10 mouse cellular contexts compared by ENCODE assay signal in genomic region chr6:91688021-91688420, GRCm38 (mm10). TPM values are rescaled to one million over a fixed set of nuclear protein-coding genes. Genes with fewer than 3 reads are reported as not detected.
DNase-seq lines count a peak whose midpoint lies in the region; ATAC-seq and TF ChIP-seq lines count a peak whose summit lies in the region.
"Had no signal": no experiment of that assay in that cellular context is flagged by ENCODE, and none has a peak within 500 bp of the region (broad histone marks: within the 10 kb centered on the region; RNA-seq: fewer than 3 reads in every experiment).

No protein-coding gene starts in this region.

- ATAC-seq in heart, embryonic 14.5 days (ENCODE audit: insufficient number of reproducible peaks, insufficient read depth, low FRiP score, low read depth), result no peak
- ATAC-seq in midbrain, embryonic 14.5 days (ENCODE audit: low FRiP score, low TSS enrichment), result no peak
- ATAC-seq in midbrain, embryonic 11.5 days (ENCODE audit: low FRiP score), result no peak
- no peak for ATAC-seq in intestine, embryonic 16.5 days

- no peaks in the 10 kb centered on the region for H3K9me3 ChIP-seq in heart, embryonic 14.5 days (ENCODE audit: control insufficient read depth, low read length)
- no peaks in the 10 kb centered on the region for H3K9me3 ChIP-seq in midbrain, embryonic 14.5 days (ENCODE audit: control insufficient read depth, low read length)
- no peaks in the 10 kb centered on the region for H3K9me3 ChIP-seq in midbrain, embryonic 11.5 days (ENCODE audit: control insufficient read depth, low read length)
- H3K9me3 ChIP-seq in intestine, embryonic 16.5 days (ENCODE audit: control insufficient read depth, low read length), result no peaks in the 10 kb centered on the region
- H3K9me3 ChIP-seq: liver, embryonic 15.5 days had no signal

- TF ChIP-seq POLR2A in small intestine, adult 2 months (IDR thresholded peaks at IDR 0.05; ENCODE audit: low read depth, low read length), result no peak

- H3K4me2 ChIP-seq in heart, embryonic 14.5 days (ENCODE audit: low read length), result peak overlapping the region; percentile 34
- peak overlapping the region; percentile 5 for H3K4me2 ChIP-seq in midbrain, embryonic 14.5 days (ENCODE audit: low read length)
- no peak overlapping the region for H3K4me2 ChIP-seq in midbrain, embryonic 11.5 days
- H3K4me2 ChIP-seq in intestine, embryonic 16.5 days (ENCODE audit: low read depth, low read length), result peak overlapping the region; percentile 7; the same call in 1 of the 2 replicates
- H3K4me2 ChIP-seq: liver, embryonic 15.5 days had no signal

- peaks cover 38 to 48% of the 10 kb centered on the region in 2 experiments for H3K4me1 ChIP-seq in heart, embryonic 14.5 days (ENCODE audit: control insufficient read depth in 2 of 2, insufficient read depth in 2 of 2, low read length in 2 of 2)
- H3K4me1 ChIP-seq in midbrain, embryonic 14.5 days (ENCODE audit: control insufficient read depth, insufficient read depth, low read length), result peaks cover 28% of the 10 kb centered on the region
- peaks cover 18% of the 10 kb centered on the region for H3K4me1 ChIP-seq in midbrain, embryonic 11.5 days (ENCODE audit: control insufficient read depth, insufficient read depth, low read length)
- peaks cover 59% of the 10 kb centered on the region for H3K4me1 ChIP-seq in intestine, embryonic 16.5 days (ENCODE audit: control insufficient read depth, insufficient read depth, low read length)
- H3K4me1 ChIP-seq in small intestine, adult 2 months (ENCODE audit: control insufficient read depth, insufficient read depth, insufficient read length, low read length), result peaks cover 50% of the 10 kb centered on the region

- WGBS in heart, embryonic 14.5 days, result 59% methylated on average over 6 of the region's 6 CpGs
- 81% methylated on average over 6 of the region's 6 CpGs for WGBS in midbrain, embryonic 14.5 days
- WGBS in midbrain, embryonic 11.5 days, result 81% methylated on average over 6 of the region's 6 CpGs
- WGBS in intestine, embryonic 16.5 days, result 40% methylated on average over 6 of the region's 6 CpGs
- 25% methylated on average over 6 of the region's 6 CpGs for WGBS in small intestine, adult 2 months

- H3K36me3 ChIP-seq in heart, embryonic 14.5 days (ENCODE audit: control insufficient read depth, insufficient read depth, low read length), result peaks cover 15% of the 10 kb centered on the region
- 0 out of 2 replicates have a peak, but pooled peaks cover 10% of the 10 kb centered on the region for H3K36me3 ChIP-seq in midbrain, embryonic 14.5 days (ENCODE audit: control insufficient read depth, insufficient read depth, low read length)
- H3K36me3 ChIP-seq in midbrain, embryonic 11.5 days (ENCODE audit: control insufficient read depth, insufficient read depth, low read length), result no peaks in the 10 kb centered on the region
- no peaks in the 10 kb centered on the region for H3K36me3 ChIP-seq in intestine, embryonic 16.5 days (ENCODE audit: control insufficient read depth, insufficient read depth, low read length)
- peaks cover 13% of the 10 kb centered on the region for H3K36me3 ChIP-seq in small intestine, adult 2 months (ENCODE audit: control insufficient read depth, insufficient read depth, low read length)
- H3K36me3 ChIP-seq: liver, embryonic 15.5 days had no signal

- DNase-seq in heart, postnatal 4 days, result no peak
- no peak for DNase-seq in midbrain, embryonic 14.5 days
- DNase-seq in midbrain, embryonic 11.5 days (ENCODE audit: low spot score, missing footprints), result no peak
- no peak for DNase-seq in adrenal gland, postnatal 36 days
- DNase-seq in spleen, postnatal 4 days (ENCODE audit: low spot score in 2 of 2), result no peak
- DNase-seq: thymus, postnatal 36 days had no signal

- no peak overlapping the region for H3K4me3 ChIP-seq in heart, embryonic 14.5 days (ENCODE audit: control insufficient read depth in 1 of 2, insufficient read depth in 1 of 2, low read depth in 1 of 2, low read length in 2 of 2)
- H3K4me3 ChIP-seq in midbrain, embryonic 14.5 days (replicated peaks; ENCODE audit: low read depth, low read length), result no peak overlapping the region
- H3K4me3 ChIP-seq in midbrain, embryonic 11.5 days (ENCODE audit: low read depth, low read length), result no peak overlapping the region
- peak overlapping the region; percentile 4; the same call in 1 of the 2 replicates for H3K4me3 ChIP-seq in intestine, embryonic 16.5 days (ENCODE audit: low read length)
- H3K4me3 ChIP-seq in small intestine, adult 2 months (ENCODE audit: low read depth, low read length), result peak overlapping the region; percentile 9; the same call in 1 of the 2 replicates
- H3K4me3 ChIP-seq: liver, embryonic 15.5 days had no signal

- H3K9ac ChIP-seq in heart, embryonic 14.5 days (ENCODE audit: low read length), result no peak overlapping the region
- no peak overlapping the region for H3K9ac ChIP-seq in midbrain, embryonic 14.5 days (replicated peaks; ENCODE audit: low read length)
- no peak overlapping the region for H3K9ac ChIP-seq in midbrain, embryonic 11.5 days (ENCODE audit: low read length)
- peak overlapping the region; percentile 21 for H3K9ac ChIP-seq in intestine, embryonic 16.5 days (ENCODE audit: low read depth, low read length)
- H3K9ac ChIP-seq: liver, embryonic 15.5 days had no signal

- no peak overlapping the region for H3K27ac ChIP-seq in heart, embryonic 14.5 days (replicated peaks in 1 of 2; ENCODE audit: control insufficient read depth in 1 of 2, insufficient read depth in 1 of 2, low read depth in 2 of 2, low read length in 2 of 2)
- H3K27ac ChIP-seq in midbrain, embryonic 14.5 days (replicated peaks; ENCODE audit: low read depth, low read length), result no peak overlapping the region
- no peak overlapping the region for H3K27ac ChIP-seq in midbrain, embryonic 11.5 days (ENCODE audit: low read depth, low read length)
- 0 out of 2 replicates have a peak overlapping the region, but pooled peaks have one; percentile 0 for H3K27ac ChIP-seq in intestine, embryonic 16.5 days (ENCODE audit: low read length)
- no peak overlapping the region for H3K27ac ChIP-seq in small intestine, adult 2 months (ENCODE audit: insufficient read depth, low read depth, low read length)
- H3K27ac ChIP-seq: liver, embryonic 15.5 days had no signal

- TF ChIP-seq CTCF in small intestine, adult 2 months (IDR thresholded peaks at IDR 0.05; ENCODE audit: extremely low read depth, insufficient read length, insufficient replicate concordance, low read depth, low read length), result no peak

- H3K27me3 ChIP-seq in heart, embryonic 14.5 days (ENCODE audit: control insufficient read depth, insufficient read depth, low read length), result no peaks in the 10 kb centered on the region
- H3K27me3 ChIP-seq in midbrain, embryonic 14.5 days (ENCODE audit: control insufficient read depth, insufficient read depth, low read length), result no peaks in the 10 kb centered on the region
- no peaks in the 10 kb centered on the region for H3K27me3 ChIP-seq in midbrain, embryonic 11.5 days (ENCODE audit: control insufficient read depth, insufficient read depth, low read length)
- H3K27me3 ChIP-seq in intestine, embryonic 16.5 days (replicated peaks; ENCODE audit: control insufficient read depth, insufficient read depth, low read length), result no peaks in the 10 kb centered on the region
- no peaks in the 10 kb centered on the region for H3K27me3 ChIP-seq in small intestine, adult 2 months (ENCODE audit: control insufficient read depth, insufficient read depth, low read length)
- H3K27me3 ChIP-seq: liver, embryonic 15.5 days had no signal

RNA-seq across cellular contexts. Expression of gene Slc6a6, which starts 4.2 kb away (rescaled TPM):
- polyA plus RNA-seq in heart, embryonic 14.5 days (2014; fragmentation: Nextera tagmentation; extraction: Ambion mirVana), result 64.2 and 66.8 TPM in 2 replicates
- total RNA-seq in heart, postnatal 4 days (2021), result 100 to 1,000 TPM; 142 to 158 TPM
- polyA plus RNA-seq in midbrain, embryonic 14.5 days (2014; fragmentation: Nextera tagmentation; extraction: Ambion mirVana), result 94.1 and 94.3 TPM in 2 replicates
- polyA plus RNA-seq in midbrain, embryonic 11.5 days (2014; fragmentation: Nextera tagmentation; extraction: Ambion mirVana), result 43.6 and 45.6 TPM in 2 replicates
- 103 and 104 TPM in 2 replicates for polyA plus RNA-seq in intestine, embryonic 16.5 days (2015; fragmentation: Nextera tagmentation; extraction: Ambion mirVana)
- polyA plus RNA-seq in small intestine, adult 2 months (2012; rRNA removed), result 44.0 and 124 TPM in 2 replicates
- total RNA-seq in adrenal gland, postnatal 36 days (2021), result 100 to 1,000 TPM; 331 to 678 TPM

Comparison
In these comparisons a context has a peak if more than half of its experiments do, and no peak if none do; other contexts are left out.
1. H3K4me3 ChIP-seq: peak in intestine, embryonic 16.5 days (single experiment) and small intestine, adult 2 months (single experiment); none in heart, embryonic 14.5 days (0 of 2), midbrain, embryonic 14.5 days (single experiment) and midbrain, embryonic 11.5 days (single experiment).